Mouse (Mus musculus) heart, postnatal 0 days (tissue): Measurements from ENCODE around the gene Utp3.

ENCODE experiments used
- CTCF ChIP-seq: IDR thresholded peaks from 2 replicates; pipeline ENCODE4 v1.5.1; 2016; ENCODE audit warnings: antibody characterized with exemption, control low read depth, low read depth
- EP300 ChIP-seq: IDR thresholded peaks from 2 replicates; pipeline ENCODE4 v1.6.1; 2016; ENCODE audit warnings: antibody characterized with exemption, low read depth

GRCm38 (mm10) chr5:88588481-88588880 lies 34.2 kb downstream of the Utp3 start:
- TF ChIP-seq CTCF (no peak), EP300 (no peak)
